Mouse (Mus musculus) C2C12 (cell line): ENCODE results near the gene Ggnbp2. TPM values are rescaled to one million over a fixed set of nuclear protein-coding genes. Genes with fewer than 3 reads are reported as not detected.

ENCODE experiments used
- H3K27me3 ChIP-seq: one replicate; pipeline ENCODE4 v1.6.1; 2011; ENCODE audit not compliant: control insufficient read depth, insufficient read depth, insufficient read length
- H3K36me3 ChIP-seq: one replicate; pipeline ENCODE4 v1.6.1; 2011; ENCODE audit not compliant: control insufficient read depth, insufficient read depth
- H3K4me3 ChIP-seq: one replicate; pipeline ENCODE4 v1.5.1; 2011; ENCODE audit warnings: mild to moderate bottlenecking, control low read depth; ENCODE audit not compliant: poor library complexity, insufficient read depth, severe bottlenecking
- H3K79me2 ChIP-seq: one replicate; pipeline ENCODE4 v1.6.1; 2011; ENCODE audit not compliant: control insufficient read depth, insufficient read depth
- H3K79me3 ChIP-seq: one replicate; pipeline ENCODE4 v1.6.1; 2011; ENCODE audit warnings: low read depth, control low read depth
- H3ac ChIP-seq: one replicate; pipeline ENCODE3; 2011; ENCODE audit warnings: low read depth; ENCODE audit not compliant: control insufficient read depth, insufficient read length
- CEBPB ChIP-seq: IDR thresholded peaks from one replicate; pipeline ENCODE4 v1.6.1; 2011; ENCODE audit warnings: low read depth, mild to moderate bottlenecking, control low read depth, moderate library complexity
- CTCF ChIP-seq: IDR thresholded peaks from one replicate; pipeline ENCODE4 v1.5.1; 2011; ENCODE audit not compliant: control insufficient read depth, insufficient read depth, insufficient read length
- FOSL1 ChIP-seq: IDR thresholded peaks from one replicate; pipeline ENCODE4 v1.8.0; 2011; ENCODE audit warnings: mild to moderate bottlenecking, low read length; ENCODE audit not compliant: poor library complexity, insufficient read depth, severe bottlenecking
- MAX ChIP-seq: IDR thresholded peaks from one replicate; pipeline ENCODE4 v1.6.1; 2011; ENCODE audit warnings: mild to moderate bottlenecking, control low read depth
- MYOD1 ChIP-seq: IDR thresholded peaks from one replicate; pipeline ENCODE4 v1.6.1; 2011; ENCODE audit warnings: low read depth; ENCODE audit not compliant: control insufficient read depth, insufficient read length
- MYOG ChIP-seq: IDR thresholded peaks from one replicate; pipeline ENCODE4 v1.6.1; 2011; ENCODE audit not compliant: control insufficient read depth, insufficient read length; ENCODE audit errors: extremely low read depth
- USF1 ChIP-seq: IDR thresholded peaks from one replicate; pipeline ENCODE4 v1.6.1; 2011; ENCODE audit warnings: low read depth, mild to moderate bottlenecking, control low read depth, moderate library complexity
- long read RNA-seq, 2 experiments: library from polyadenylated mRNA; unstranded; transcript quantifications; one replicate each; pipeline ENCODE4 v2.0.0; 2019 to 2020
- polyA plus RNA-seq: library from polyadenylated mRNA; unstranded; fragments of >200 nt; fragmentation: generic; extraction: Trizol; gene quantifications from one replicate; pipeline ENCODE4 v1.2.1, GENCODE M21; 2012; ENCODE audit warnings: missing spikeins

Ggnbp2 gene
- polyA plus RNA-seq, result 21.1 TPM
- long read RNA-seq, experiment 1, partial matches to known transcripts, result 58 of 77 reads
- long read RNA-seq, experiment 1, other reads (novel, unspliced or antisense), result 12 of 77 reads
- long read RNA-seq, experiment 2, transcript Ggnbp2-203 (14 exons, 3,034 nt), result major isoform, 8 of 275 reads
- long read RNA-seq, experiment 2, partial matches to known transcripts, result 218 of 275 reads
- long read RNA-seq, experiment 2, other reads (novel, unspliced or antisense), result 43 of 275 reads

DNA sequence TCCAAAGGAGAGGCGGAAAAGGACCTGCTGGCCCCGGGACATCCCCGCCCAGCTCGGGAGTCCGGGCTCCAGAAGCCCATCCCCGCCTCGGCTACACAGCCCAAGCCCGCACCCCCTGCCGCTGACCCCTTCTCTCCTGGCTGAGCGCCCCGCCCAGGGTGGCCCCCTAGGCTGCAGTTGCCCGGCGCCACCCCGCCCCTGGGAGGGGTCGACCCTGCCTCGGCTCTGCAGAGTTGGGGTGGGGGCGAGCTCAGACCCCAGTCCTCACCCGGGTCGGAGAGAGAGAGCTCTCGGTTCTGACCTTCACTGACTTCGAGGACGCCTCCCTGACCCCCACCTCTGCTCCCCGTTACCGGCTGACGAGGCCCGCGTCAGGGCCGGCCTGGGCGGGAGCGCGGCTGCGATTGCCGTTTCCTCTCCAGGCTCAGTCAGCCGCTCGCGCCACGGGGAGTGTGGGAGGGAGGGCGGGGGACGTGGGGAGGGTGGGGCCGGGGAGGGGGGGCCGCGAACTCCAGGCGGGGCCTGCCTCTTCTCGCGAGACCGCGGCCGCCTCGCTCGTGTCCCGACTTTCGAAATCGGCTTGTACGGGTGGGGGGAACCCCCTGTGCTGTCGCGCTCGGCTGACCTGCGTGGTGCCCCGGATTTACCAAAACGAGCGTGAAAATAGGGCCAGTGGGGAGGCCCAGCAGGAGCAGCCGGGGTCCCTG lies at the start of gene Ggnbp2:
TSS of gene Ggnbp2 (minus strand) at position 481 of the 707 bp plus-strand sequence.
- TF ChIP-seq CEBPB (peak; percentile 51), MAX (peak; percentile 36), FOSL1 (no peak)
- Histone ChIP-seq H3K36me3 (peaks cover 38% of the 10 kb centered on the region), H3K4me3 (peak within 1 kb of the TSS; percentile 96), H3K79me3 (peaks cover 56% of the 10 kb centered on the region), H3K79me2 (peaks cover 72% of the 10 kb centered on the region), H3K27me3 (no peaks in the 10 kb centered on the region), H3ac (peak within 1 kb of the TSS; percentile 91)

DNA sequence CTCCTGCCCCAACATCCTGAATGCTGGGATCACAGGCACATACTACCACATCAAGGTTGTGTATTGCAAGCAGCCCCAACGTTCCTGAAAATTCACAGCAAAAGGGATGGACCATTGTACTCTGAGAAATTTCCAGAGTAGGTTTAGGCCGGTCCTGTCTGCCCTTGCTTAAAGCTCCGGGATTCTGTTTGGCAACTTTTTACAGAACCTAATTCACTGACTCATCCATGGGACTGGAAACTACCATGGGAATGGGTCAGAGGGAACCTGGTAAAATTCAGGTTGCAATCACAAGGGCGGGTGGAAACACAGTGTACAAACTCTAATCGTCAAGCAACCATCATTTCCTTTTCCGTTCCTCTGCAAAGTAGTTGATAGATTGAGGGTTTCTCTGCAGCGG lies 49.3 kb upstream of the Ggnbp2 start:
- Histone ChIP-seq H3K4me3 (no peak overlapping the region), H3ac (no peak overlapping the region), H3K27me3 (peaks cover 28% of the 10 kb centered on the region), H3K79me2 (peaks cover 13% of the 10 kb centered on the region), H3K79me3 (peaks cover 9% of the 10 kb centered on the region), H3K36me3 (no peaks in the 10 kb centered on the region)
- TF ChIP-seq MAX (no peak), MYOG (no peak), CEBPB (no peak), FOSL1 (no peak), CTCF (no peak), USF1 (no peak), MYOD1 (no peak)

DNA sequence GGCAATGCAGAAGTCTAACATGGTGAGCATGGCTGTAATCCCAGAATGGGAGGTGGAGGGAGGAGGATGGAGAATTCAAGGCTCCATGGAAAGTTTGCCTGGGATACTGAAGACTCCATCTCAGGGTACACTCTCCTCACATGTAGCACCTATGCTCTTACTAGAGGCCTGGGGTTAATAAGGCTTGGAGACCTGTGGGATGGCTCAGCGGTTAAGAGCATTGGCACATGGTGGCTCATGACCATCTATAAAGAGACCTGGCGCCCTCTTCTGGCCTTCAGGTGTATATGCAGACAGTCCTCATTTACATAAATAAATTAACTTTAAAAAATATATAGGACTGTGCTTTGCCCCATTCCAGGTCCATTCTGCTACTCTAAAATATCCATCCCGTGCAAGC lies 48.7 kb upstream of the Ggnbp2 start:
- no peak overlapping the region for H3ac ChIP-seq
- peaks cover 21% of the 10 kb centered on the region for H3K27me3 ChIP-seq
- H3K79me2 ChIP-seq, result peaks cover 20% of the 10 kb centered on the region
- TF ChIP-seq MYOG (no peak), USF1 (no peak), MYOD1 (no peak), MAX (no peak)
- no peak overlapping the region for H3K4me3 ChIP-seq
- H3K36me3 ChIP-seq, result no peaks in the 10 kb centered on the region
- peaks cover 12% of the 10 kb centered on the region for H3K79me3 ChIP-seq

DNA sequence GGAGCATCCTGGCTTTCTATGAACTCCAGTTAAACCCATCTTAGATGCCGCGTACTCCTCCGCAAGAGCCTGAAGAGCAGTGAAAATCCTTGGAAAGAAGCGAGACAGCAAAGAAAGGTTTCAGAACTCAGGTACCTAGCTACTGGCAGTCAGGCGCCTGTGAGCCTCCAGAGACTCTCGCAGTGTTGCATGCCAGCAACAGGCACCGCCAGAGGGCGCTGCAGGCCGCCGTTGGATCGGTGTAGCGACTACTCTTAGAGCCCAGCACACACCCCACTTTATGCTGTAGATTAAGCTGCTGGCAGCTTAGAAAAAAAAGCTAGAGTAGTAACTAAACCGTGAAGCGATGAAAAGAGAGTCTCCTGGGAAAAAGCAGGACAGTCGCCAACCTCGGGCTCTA lies 47.8 kb upstream of the Ggnbp2 start:
- peaks cover 15% of the 10 kb centered on the region for H3K27me3 ChIP-seq
- H3K36me3 ChIP-seq, result peaks cover 1% of the 10 kb centered on the region
- H3K79me3 ChIP-seq, result peaks cover 12% of the 10 kb centered on the region
- peaks cover 23% of the 10 kb centered on the region for H3K79me2 ChIP-seq
- peak; percentile 93 for TF ChIP-seq CTCF
- TF ChIP-seq FOSL1, result no peak
- no peak overlapping the region for H3K4me3 ChIP-seq
- no peak overlapping the region for H3ac ChIP-seq

DNA sequence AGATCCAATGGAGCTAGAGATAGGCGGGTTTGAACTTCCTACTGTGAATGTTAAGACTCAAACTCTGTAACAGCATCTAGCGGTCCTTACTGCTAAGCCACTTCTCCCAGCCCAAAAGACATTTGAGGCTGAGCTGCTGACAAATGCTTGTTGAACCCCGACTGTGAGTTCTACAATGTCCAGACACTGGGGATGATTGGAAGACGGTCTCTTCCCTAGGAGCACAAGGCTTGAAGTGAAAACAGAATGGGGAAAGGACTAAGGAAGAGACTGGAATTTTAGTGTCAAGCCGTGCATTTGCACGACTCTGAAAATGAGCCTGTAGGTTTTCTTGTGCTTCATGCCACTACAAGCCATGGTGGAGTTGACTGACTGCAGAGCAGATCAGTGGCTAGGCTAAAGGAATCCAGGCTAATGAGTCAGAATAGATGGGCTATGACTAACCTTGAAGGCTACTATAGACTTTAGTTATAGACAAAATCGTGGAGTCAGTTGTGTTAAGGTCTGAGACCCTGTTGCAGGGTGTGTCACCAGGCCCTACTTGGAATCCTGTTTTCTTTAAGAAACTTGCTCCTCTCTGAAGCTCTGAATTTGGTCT lies 46.2 kb upstream of the Ggnbp2 start:
- TF ChIP-seq CTCF, result no peak
- no peak for TF ChIP-seq USF1
- TF ChIP-seq CEBPB, result no peak
- no peak for TF ChIP-seq FOSL1
- no peak for TF ChIP-seq MYOG
- no peak for TF ChIP-seq MYOD1
- TF ChIP-seq MAX, result no peak
- H3K79me2 ChIP-seq, result peaks cover 23% of the 10 kb centered on the region

More for the DNA sequence above, 46.2 kb upstream of the Ggnbp2 start:
- H3K4me3 ChIP-seq, result peak overlapping the region; percentile 77
- peaks cover 1% of the 10 kb centered on the region for H3K27me3 ChIP-seq
- H3ac ChIP-seq, result no peak overlapping the region
- peaks cover 12% of the 10 kb centered on the region for H3K79me3 ChIP-seq
- H3K36me3 ChIP-seq, result peaks cover 15% of the 10 kb centered on the region
